Mouse (Mus musculus) lung, postnatal 0 days (tissue): ENCODE measurements at regions not wholly inside any gene's neighbourhood (a gene's known extent, or its start where the extent isn't known, plus 50 kb on each side); places are given as distances from the start of the nearest gene placed in this dataset.

Experiments used
- CTCF ChIP-seq: IDR thresholded peaks from 2 replicates; pipeline ENCODE4 v1.5.1; 2016; ENCODE audit warnings: antibody characterized with exemption, mild to moderate bottlenecking
- EP300 ChIP-seq: IDR thresholded peaks from 2 replicates; pipeline ENCODE4 v1.6.1; 2016; ENCODE audit warnings: antibody characterized with exemption, mild to moderate bottlenecking, control low read depth

DNA sequence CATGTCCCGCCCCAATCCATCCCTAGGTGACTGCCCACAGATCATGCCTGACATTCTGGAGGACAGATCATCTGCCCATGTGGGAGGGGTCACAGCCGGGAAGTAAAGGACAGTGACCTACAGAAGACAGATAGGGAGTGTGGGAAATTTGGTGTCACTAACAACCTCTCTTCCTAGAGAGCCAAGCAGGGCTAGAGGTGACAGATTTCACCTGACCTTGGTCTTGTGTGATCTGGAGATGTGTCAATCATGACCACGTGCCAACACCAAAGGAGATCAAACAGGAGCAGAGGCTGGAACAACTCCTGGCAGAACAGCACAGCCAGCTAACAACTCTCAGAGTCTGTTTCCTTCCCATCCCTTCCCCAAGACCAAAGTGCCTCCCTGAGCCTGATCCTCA lies 85.0 kb downstream of the Rplp1 start:
- TF ChIP-seq EP300 (no peak), CTCF (no peak)
